Mouse (Mus musculus): ENCODE measurements around the gene Fbxo33. TPM values are rescaled to one million over a fixed set of nuclear protein-coding genes. Genes with fewer than 3 reads are reported as not detected.
A peak's percentile ranks its signal among the peaks of the same experiment; 100 is the strongest.

Gene Fbxo33
- polyA plus RNA-seq (2012; rRNA removed) (10.2 and 12.8 TPM in 2 replicates), polyA plus RNA-seq (2014; fragmentation: Nextera tagmentation; extraction: Ambion mirVana) (10.5 and 11.0 TPM in 2 replicates)

DNA sequence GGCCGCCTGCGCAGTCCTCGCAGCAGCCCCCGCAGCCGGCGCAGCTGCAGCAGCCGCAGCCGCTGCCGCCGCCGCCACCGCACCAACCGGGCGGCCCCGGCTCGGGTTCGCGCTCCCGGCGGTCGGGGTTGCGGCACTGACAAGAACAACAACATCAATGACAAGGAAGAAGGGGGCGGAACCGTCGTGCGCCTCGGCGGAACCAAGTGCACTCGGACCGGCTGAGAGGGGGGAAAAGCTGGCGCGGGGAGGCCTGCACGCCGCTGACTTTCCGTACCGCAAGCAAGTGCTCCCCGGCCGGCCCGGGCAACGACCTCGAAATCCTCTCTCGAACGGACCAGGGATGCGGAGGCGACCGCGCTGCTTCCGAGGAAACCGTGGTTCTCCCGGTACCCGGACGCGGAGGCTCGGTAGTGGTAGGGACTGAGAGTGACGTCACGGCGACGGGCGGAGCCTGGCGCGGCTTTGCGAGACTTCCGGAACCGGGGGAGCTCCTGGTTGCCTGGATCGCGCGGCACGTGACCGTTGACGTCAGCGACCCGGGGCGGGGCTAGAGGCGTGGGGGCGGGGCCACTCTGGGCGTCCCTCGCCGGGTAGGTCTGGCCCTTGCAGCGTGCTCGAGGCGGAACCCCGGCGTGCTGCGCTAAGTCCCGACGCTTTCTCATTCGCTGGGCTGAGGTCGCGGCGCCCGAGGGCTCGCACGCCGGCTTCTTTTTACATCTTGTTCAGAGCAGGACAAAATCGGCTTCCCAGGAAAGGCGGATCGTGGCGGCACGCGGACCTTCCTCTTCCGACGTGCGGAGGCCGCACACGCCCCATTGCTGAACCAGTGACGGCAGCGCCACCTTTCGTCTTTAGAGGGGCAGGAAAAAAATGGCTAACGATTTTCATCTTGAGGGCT lies at the start of gene Fbxo33:
Gene Fbxo33 (minus strand): TSS at position 401 of the 901 bp plus-strand sequence.
- Histone ChIP-seq H3K9me3 (ENCODE audit: control insufficient read depth, low read length) (no peaks in the 10 kb centered on the region), H3K27me3 (ENCODE audit: control insufficient read depth, insufficient read depth, low read length) (no peaks in the 10 kb centered on the region), H3K36me3 (ENCODE audit: control insufficient read depth, insufficient read depth, low read length) (no peaks in the 10 kb centered on the region), H3K4me3 (replicated peaks; ENCODE audit: low read length) (peak within 1 kb of the TSS; percentile 91), H3K4me1 (ENCODE audit: control insufficient read depth, insufficient read depth, low read length) (peaks cover 14% of the 10 kb centered on the region), H3K27ac (replicated peaks; ENCODE audit: low read depth, low read length) (peak within 1 kb of the TSS; percentile 95), H3K9ac (ENCODE audit: low read depth, low read length, severe bottlenecking) (peak within 1 kb of the TSS; percentile 85), H3K4me2 (replicated peaks; ENCODE audit: low read depth, low read length, severe bottlenecking) (peak within 1 kb of the TSS; percentile 94)
- 0 out of 2 replicates have a peak, but pooled peaks have one; percentile 13 for TF ChIP-seq POLR2A (IDR thresholded peaks at IDR 0.05; ENCODE audit: borderline replicate concordance, extremely low read depth, insufficient read depth, insufficient read length)
- DNase-seq (ENCODE audit: low spot score) (peak; percentile 96), ATAC-seq (ENCODE audit: low FRiP score, low read depth) (peak; percentile 96)
- WGBS = 2% methylated on average over 85 of the region's 109 CpGs

DNA sequence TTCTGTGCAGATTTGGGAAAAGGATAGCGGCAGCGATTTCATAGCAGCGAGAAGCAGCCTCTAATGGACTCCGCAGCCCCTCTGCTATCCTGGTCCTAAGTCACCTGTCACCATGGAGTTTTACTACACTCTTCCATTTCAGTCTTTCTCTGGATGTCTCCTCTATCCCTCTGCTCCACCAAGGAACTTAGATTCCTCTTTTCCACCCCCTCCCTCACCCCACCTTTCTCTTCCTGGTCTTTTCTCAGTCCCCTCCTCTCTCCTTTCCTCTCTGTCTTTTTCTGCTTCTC lies 46.4 kb upstream of the Fbxo33 start:
- Histone ChIP-seq H3K36me3 (ENCODE audit: control insufficient read depth, insufficient read depth, low read length) (no peaks in the 10 kb centered on the region), H3K9me3 (ENCODE audit: control insufficient read depth, low read length) (no peaks in the 10 kb centered on the region), H3K4me3 (replicated peaks; ENCODE audit: low read length) (no peak overlapping the region), H3K9ac (ENCODE audit: low read depth, low read length, severe bottlenecking) (no peak overlapping the region), H3K27ac (replicated peaks; ENCODE audit: low read depth, low read length) (no peak overlapping the region), H3K27me3 (ENCODE audit: control insufficient read depth, insufficient read depth, low read length) (no peaks in the 10 kb centered on the region), H3K4me1 (ENCODE audit: control insufficient read depth, insufficient read depth, low read length) (peaks cover 4% of the 10 kb centered on the region; the same call in 1 of the 2 replicates), H3K4me2 (replicated peaks; ENCODE audit: low read depth, low read length, severe bottlenecking) (peak overlapping the region; percentile 21; the same call in 1 of the 2 replicates)
- 79% methylated on average over 4 of the region's 4 CpGs for WGBS
- no peak for TF ChIP-seq POLR2A (IDR thresholded peaks at IDR 0.05; ENCODE audit: borderline replicate concordance, extremely low read depth, insufficient read depth, insufficient read length)
- ATAC-seq (ENCODE audit: low FRiP score, low read depth) = no peak
- no peak for DNase-seq (ENCODE audit: low spot score)

DNA sequence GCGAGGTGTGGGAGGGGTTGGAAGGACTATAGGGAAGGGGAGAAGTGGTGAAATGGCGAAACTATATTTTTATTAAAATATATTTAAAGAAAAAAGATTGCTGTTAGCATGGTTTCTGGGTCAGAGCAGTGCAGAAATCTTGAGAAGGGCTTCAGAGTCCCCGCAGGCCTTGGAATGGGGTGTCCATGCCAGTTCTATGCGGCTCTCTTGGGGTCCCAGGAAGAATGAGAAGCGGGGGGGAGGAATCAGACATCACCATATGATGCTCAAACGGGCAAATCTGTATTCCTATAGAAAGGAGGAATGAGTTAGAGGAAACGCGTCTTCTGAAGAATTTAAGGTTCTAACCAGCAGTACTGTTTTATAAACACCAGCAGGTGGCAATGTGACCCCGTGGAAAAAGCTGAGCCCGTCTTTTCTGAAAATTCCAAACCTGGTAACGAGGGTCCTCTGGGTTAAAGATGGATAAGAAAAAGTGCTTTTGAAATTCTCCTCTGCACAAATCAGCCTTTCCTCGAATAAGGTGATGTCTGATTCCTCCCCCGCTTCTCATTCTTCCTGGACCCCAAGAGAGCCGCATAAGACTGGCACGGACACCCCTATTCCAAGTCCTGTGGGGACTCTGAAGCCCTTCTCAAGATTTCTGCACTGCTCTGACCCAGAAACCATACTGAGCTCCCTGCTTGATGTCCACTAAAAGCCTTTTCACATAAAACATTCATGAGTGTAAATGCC lies 45.8 kb upstream of the Fbxo33 start:
- WGBS = 33% methylated on average over 15 of the region's 15 CpGs

DNA sequence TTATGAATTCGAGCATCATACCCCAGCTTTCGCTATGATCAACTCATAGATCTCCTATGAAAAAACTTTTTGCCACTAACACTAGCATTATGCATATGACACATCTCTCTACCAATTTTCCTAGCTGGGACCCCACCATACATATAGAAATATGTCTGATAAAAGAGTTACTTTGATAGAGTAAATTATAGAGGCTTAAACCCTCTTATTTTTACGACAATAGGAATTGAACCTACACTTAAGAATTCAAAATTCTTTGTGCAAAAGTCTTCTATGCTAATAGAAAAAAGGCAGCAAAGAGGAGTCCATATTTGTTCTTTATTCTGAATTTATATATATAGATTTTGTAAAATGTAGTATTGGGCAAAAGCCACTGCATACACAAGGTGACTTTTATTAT lies 43.3 kb upstream of the Fbxo33 start:
- no peak overlapping the region for H3K27ac ChIP-seq (replicated peaks; ENCODE audit: low read depth, low read length)
- TF ChIP-seq POLR2A (IDR thresholded peaks at IDR 0.05; ENCODE audit: borderline replicate concordance, extremely low read depth, insufficient read depth, insufficient read length) = no peak
- ATAC-seq (ENCODE audit: low FRiP score, low read depth) = no peak
- no peak overlapping the region for H3K4me2 ChIP-seq (replicated peaks; ENCODE audit: low read depth, low read length, severe bottlenecking)
- no peak for DNase-seq (ENCODE audit: low spot score)
- no peaks in the 10 kb centered on the region for H3K36me3 ChIP-seq (ENCODE audit: control insufficient read depth, insufficient read depth, low read length)
- no peak overlapping the region for H3K9ac ChIP-seq (ENCODE audit: low read depth, low read length, severe bottlenecking)
- no peak overlapping the region for H3K4me3 ChIP-seq (replicated peaks; ENCODE audit: low read length)
- 86% methylated on average over 3 of the region's 3 CpGs for WGBS
- no peaks in the 10 kb centered on the region for H3K9me3 ChIP-seq (ENCODE audit: control insufficient read depth, low read length)
- peaks cover 4% of the 10 kb centered on the region; the same call in 1 of the 2 replicates for H3K4me1 ChIP-seq (ENCODE audit: control insufficient read depth, insufficient read depth, low read length)
- H3K27me3 ChIP-seq (ENCODE audit: control insufficient read depth, insufficient read depth, low read length) = no peaks in the 10 kb centered on the region

More for the DNA sequence above, 45.8 kb upstream of the Fbxo33 start:
- Histone ChIP-seq H3K9ac (ENCODE audit: low read depth, low read length, severe bottlenecking) (no peak overlapping the region), H3K9me3 (ENCODE audit: control insufficient read depth, low read length) (no peaks in the 10 kb centered on the region), H3K27ac (replicated peaks; ENCODE audit: low read depth, low read length) (no peak overlapping the region), H3K4me2 (replicated peaks; ENCODE audit: low read depth, low read length, severe bottlenecking) (peak overlapping the region; percentile 21; the same call in 1 of the 2 replicates), H3K4me3 (replicated peaks; ENCODE audit: low read length) (no peak overlapping the region), H3K27me3 (ENCODE audit: control insufficient read depth, insufficient read depth, low read length) (no peaks in the 10 kb centered on the region), H3K36me3 (ENCODE audit: control insufficient read depth, insufficient read depth, low read length) (no peaks in the 10 kb centered on the region), H3K4me1 (ENCODE audit: control insufficient read depth, insufficient read depth, low read length) (peaks cover 4% of the 10 kb centered on the region; the same call in 1 of the 2 replicates)
- DNase-seq (ENCODE audit: low spot score) (peak; percentile 54), ATAC-seq (ENCODE audit: low FRiP score, low read depth) (no peak; the same call in 1 of the 2 replicates)
- no peak for TF ChIP-seq POLR2A (IDR thresholded peaks at IDR 0.05; ENCODE audit: borderline replicate concordance, extremely low read depth, insufficient read depth, insufficient read length)

DNA sequence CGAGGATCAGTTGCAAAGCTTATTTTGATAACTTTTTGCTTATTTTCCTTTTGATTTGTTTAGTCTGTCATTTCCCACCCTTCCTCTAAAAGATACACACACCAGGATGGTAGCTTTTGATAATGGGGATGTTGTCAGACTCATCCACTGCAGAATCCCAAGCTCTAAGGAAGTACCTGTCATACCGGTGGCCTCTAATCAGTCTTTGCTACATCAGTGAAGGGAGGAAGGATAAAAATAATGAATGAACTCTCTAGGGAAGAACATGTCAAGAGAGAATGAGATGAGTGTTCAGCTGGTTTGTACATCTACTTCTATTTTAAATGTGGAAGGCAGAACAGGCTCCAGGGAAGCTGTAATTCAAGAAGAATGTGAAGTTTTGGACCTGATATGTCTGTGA lies 41.3 kb upstream of the Fbxo33 start:
- ATAC-seq (ENCODE audit: low FRiP score, low read depth) = no peak
- H3K4me1 ChIP-seq (ENCODE audit: control insufficient read depth, insufficient read depth, low read length) = peaks cover 3% of the 10 kb centered on the region; the same call in 1 of the 2 replicates
- no peaks in the 10 kb centered on the region for H3K27me3 ChIP-seq (ENCODE audit: control insufficient read depth, insufficient read depth, low read length)
- no peak for TF ChIP-seq POLR2A (IDR thresholded peaks at IDR 0.05; ENCODE audit: borderline replicate concordance, extremely low read depth, insufficient read depth, insufficient read length)
- H3K36me3 ChIP-seq (ENCODE audit: control insufficient read depth, insufficient read depth, low read length) = no peaks in the 10 kb centered on the region
- DNase-seq (ENCODE audit: low spot score) = no peak
- H3K4me3 ChIP-seq (replicated peaks; ENCODE audit: low read length) = no peak overlapping the region
- no peak overlapping the region for H3K4me2 ChIP-seq (replicated peaks; ENCODE audit: low read depth, low read length, severe bottlenecking)
- no peak overlapping the region for H3K9ac ChIP-seq (ENCODE audit: low read depth, low read length, severe bottlenecking)
- no peaks in the 10 kb centered on the region for H3K9me3 ChIP-seq (ENCODE audit: control insufficient read depth, low read length)
- H3K27ac ChIP-seq (replicated peaks; ENCODE audit: low read depth, low read length) = no peak overlapping the region
- 76% methylated on average over 2 of the region's 2 CpGs for WGBS

Data from limb, embryonic 14.5 days (tissue).